Mouse (Mus musculus): ENCODE results near the gene Ccrl2.

DNA sequence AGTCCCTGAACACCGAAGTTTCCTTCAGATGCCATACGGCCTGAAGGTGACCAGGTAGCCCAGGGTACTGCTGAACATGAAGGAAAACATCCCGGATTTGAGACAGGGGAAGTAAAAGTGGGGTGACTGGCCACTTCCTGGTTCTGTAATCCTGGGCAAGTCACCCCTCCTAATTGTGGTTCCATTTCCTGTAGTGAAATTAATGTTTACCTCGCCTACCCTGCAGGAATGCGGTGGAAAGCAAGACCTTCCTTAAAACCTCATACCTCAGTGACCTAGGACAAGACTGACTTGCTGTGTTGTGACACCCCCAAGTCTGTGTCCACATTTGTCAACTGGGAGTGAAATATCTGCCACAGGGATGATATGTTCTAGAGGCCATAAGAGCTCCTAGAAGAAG lies 37.3 kb upstream of the Ccrl2 start:
- TF ChIP-seq CTCF (conservative IDR thresholded peaks at IDR 0.05 in 1 of 2, IDR thresholded peaks at IDR 0.05 in 1 of 2; ENCODE audit: low read depth in 2 of 2, low read length in 2 of 2): no peak
- TF ChIP-seq POLR2AphosphoS2 (IDR thresholded peaks at IDR 0.05; ENCODE audit: low read depth, low read length): no peak
- no peak for TF ChIP-seq ZMIZ1 (IDR thresholded peaks at IDR 0.05; ENCODE audit: low read depth, low read length)
- TF ChIP-seq UBTF (IDR thresholded peaks at IDR 0.05; ENCODE audit: low read depth, low read length): no peak
- TF ChIP-seq MAX (IDR thresholded peaks at IDR 0.05; ENCODE audit: low read length): no peak
- no peak for TF ChIP-seq ZNF384 (IDR thresholded peaks at IDR 0.05; ENCODE audit: low read depth, low read length)
